Mouse (Mus musculus): ENCODE results near the gene Cnksr1. TPM values are rescaled to one million over a fixed set of nuclear protein-coding genes. Genes with fewer than 3 reads are reported as not detected.
"Not testable (repeated sequence)": the region's sequence is repeated elsewhere in the genome, so short reads cannot be mapped to it uniquely, and the experiment has no call there.

The Cnksr1 gene
- polyA plus RNA-seq (2015; fragmentation: Nextera tagmentation; extraction: Ambion mirVana): 12.2 and 12.7 TPM in 2 replicates

GRCm38 (mm10) chr4:134238279-134238651 is at the start of gene Cnksr1:
Cnksr1 (minus strand) TSS chr4:134238399.
- WGBS: 2% methylated on average over 18 of the region's 18 CpGs
- peak within 1 kb of the TSS; percentile 46 for H3K4me3 ChIP-seq (replicated peaks)
- peaks cover 4% of the 10 kb centered on the region; the same call in 1 of the 2 replicates for H3K27me3 ChIP-seq (replicated peaks)
- no peaks in the 10 kb centered on the region for H3K4me1 ChIP-seq (replicated peaks)
- peak within 1 kb of the TSS; percentile 56 for H3K4me2 ChIP-seq (replicated peaks)
- peak; percentile 97 for ATAC-seq
- H3K9ac ChIP-seq: peak within 1 kb of the TSS; percentile 42
- no peaks in the 10 kb centered on the region for H3K9me3 ChIP-seq
- H3K36me3 ChIP-seq: no peaks in the 10 kb centered on the region
- H3K27ac ChIP-seq: peak within 1 kb of the TSS; percentile 72

- Histone ChIP-seq H3K4me2 (replicated peaks) (peak within 1 kb of the TSS; percentile 69), H3K9ac (peak within 1 kb of the TSS; percentile 99), H3K27me3 (replicated peaks) (no peaks in the 10 kb centered on the region), H3K36me3 (peaks cover 2% of the 10 kb centered on the region; the same call in 1 of the 2 replicates), H3K27ac (peak within 1 kb of the TSS; percentile 100), H3K9me3 (no peaks in the 10 kb centered on the region), H3K4me3 (replicated peaks) (peak within 1 kb of the TSS; percentile 98), H3K4me1 (replicated peaks) (peaks cover 13% of the 10 kb centered on the region)
- ATAC-seq: peak; percentile 82
- WGBS: under 1% methylated on average over 43 of the region's 43 CpGs
Measured at GRCm38 (mm10) chr4:134287575-134288025, 49.4 kb upstream of the Cnksr1 start, which contains the start of gene Pdik1l. Pdik1l (minus strand) TSS chr4:134287895.

DNA sequence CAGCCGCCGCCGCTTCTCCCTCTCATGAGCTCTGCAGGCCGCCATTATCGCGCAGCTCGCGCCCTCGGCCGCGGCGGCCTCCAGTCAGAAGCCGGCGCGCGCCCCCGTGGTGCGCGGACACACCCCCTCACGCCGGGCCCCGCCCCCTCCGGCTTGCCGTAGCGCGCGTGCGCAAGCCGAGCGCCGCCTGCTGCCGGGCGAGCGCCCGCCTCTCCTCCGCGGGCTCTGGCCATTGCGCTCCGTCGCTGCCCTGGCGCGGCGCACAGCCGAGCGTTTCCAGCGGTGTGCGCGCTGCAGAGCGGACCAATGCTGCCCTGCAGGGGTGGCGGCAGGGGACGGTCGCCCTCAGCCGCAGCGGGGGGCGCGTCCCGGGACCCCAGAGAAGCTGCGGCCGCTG is 49.0 kb upstream of the Cnksr1 start:
- peak overlapping the region; percentile 69 for H3K4me2 ChIP-seq (replicated peaks)
- WGBS: under 1% methylated on average over 46 of the region's 59 CpGs
- H3K9ac ChIP-seq: peak overlapping the region; percentile 99
- H3K36me3 ChIP-seq: peaks cover 4% of the 10 kb centered on the region; the same call in 1 of the 2 replicates
- H3K9me3 ChIP-seq: no peaks in the 10 kb centered on the region
- ATAC-seq: peak; percentile 94
- H3K27ac ChIP-seq: peak overlapping the region; percentile 100
- H3K4me3 ChIP-seq (replicated peaks): peak overlapping the region; percentile 98
- peaks cover 13% of the 10 kb centered on the region for H3K4me1 ChIP-seq (replicated peaks)
- no peaks in the 10 kb centered on the region for H3K27me3 ChIP-seq (replicated peaks)

GRCm38 (mm10) chr4:134286226-134287167 is 48.3 kb upstream of the Cnksr1 start:
- ATAC-seq: peak; percentile 57
- Histone ChIP-seq H3K4me2 (replicated peaks) (peak overlapping the region; percentile 69), H3K27ac (peak overlapping the region; percentile 89), H3K4me3 (replicated peaks) (peak overlapping the region; percentile 98), H3K27me3 (replicated peaks) (no peaks in the 10 kb centered on the region), H3K9me3 (no peaks in the 10 kb centered on the region), H3K9ac (peak overlapping the region; percentile 98), H3K36me3 (peaks cover 7% of the 10 kb centered on the region; the same call in 1 of the 2 replicates), H3K4me1 (replicated peaks) (peaks cover 13% of the 10 kb centered on the region)
- under 1% methylated on average over 59 of the region's 59 CpGs for WGBS

DNA sequence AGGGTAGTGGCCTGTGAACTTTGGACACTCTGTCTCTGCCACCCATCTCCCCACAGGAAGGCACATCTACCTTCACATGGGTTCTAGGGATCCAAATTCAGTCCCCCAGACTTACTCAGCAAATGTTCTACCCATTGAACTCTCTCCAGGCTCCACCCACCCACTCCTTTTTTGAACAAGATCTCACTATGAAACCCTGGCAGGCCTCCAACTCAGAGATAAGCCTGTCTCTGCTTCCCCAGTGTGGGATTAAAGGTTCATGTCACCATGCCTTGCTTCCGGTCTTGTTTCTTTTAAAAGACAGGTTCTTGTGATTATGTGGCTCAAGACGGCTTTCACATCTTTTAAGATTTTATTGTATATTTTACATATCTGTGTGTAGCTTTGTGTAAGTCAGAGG is 46.7 kb upstream of the Cnksr1 start:
- WGBS: 82% methylated on average over 2 of the region's 2 CpGs
- no peak overlapping the region for H3K27ac ChIP-seq
- ATAC-seq: no peak
- H3K4me2 ChIP-seq (replicated peaks): no peak overlapping the region
- peaks cover 7% of the 10 kb centered on the region; the same call in 1 of the 2 replicates for H3K36me3 ChIP-seq
- H3K9me3 ChIP-seq: no peaks in the 10 kb centered on the region
- no peak overlapping the region for H3K4me3 ChIP-seq (replicated peaks)
- H3K27me3 ChIP-seq (replicated peaks): no peaks in the 10 kb centered on the region
- peaks cover 13% of the 10 kb centered on the region for H3K4me1 ChIP-seq (replicated peaks)
- H3K9ac ChIP-seq: no peak overlapping the region

- Histone ChIP-seq H3K27me3 (replicated peaks) (no peaks in the 10 kb centered on the region), H3K4me1 (replicated peaks) (0 out of 2 replicates have a peak, but pooled peaks cover 2% of the 10 kb centered on the region), H3K27ac (0 out of 2 replicates have a peak overlapping the region, but pooled peaks have one; percentile 1), H3K36me3 (peaks cover 10% of the 10 kb centered on the region), H3K4me2 (replicated peaks) (peak overlapping the region; percentile 51), H3K9me3 (no peaks in the 10 kb centered on the region), H3K4me3 (replicated peaks) (peak overlapping the region; percentile 11; the same call in 1 of the 2 replicates), H3K9ac (no peak overlapping the region)
- WGBS: 4% methylated on average over 14 of the region's 14 CpGs
- peak; percentile 85 for ATAC-seq
Measured at GRCm38 (mm10) chr4:134273417-134274345, 35.5 kb upstream of the Cnksr1 start.

- 19% methylated on average over 12 of the region's 13 CpGs for WGBS
- H3K4me2 ChIP-seq (replicated peaks): peak overlapping the region; percentile 51
- no peaks in the 10 kb centered on the region for H3K9me3 ChIP-seq
- H3K4me1 ChIP-seq (replicated peaks): 0 out of 2 replicates have a peak, but pooled peaks cover 2% of the 10 kb centered on the region
- 0 out of 2 replicates have a peak overlapping the region, but pooled peaks have one; percentile 1 for H3K27ac ChIP-seq
- peak overlapping the region; percentile 11; the same call in 1 of the 2 replicates for H3K4me3 ChIP-seq (replicated peaks)
- H3K27me3 ChIP-seq (replicated peaks): no peaks in the 10 kb centered on the region
- peak; percentile 47; the same call in 1 of the 2 replicates for ATAC-seq
- H3K9ac ChIP-seq: no peak overlapping the region
- peaks cover 10% of the 10 kb centered on the region; the same call in 1 of the 2 replicates for H3K36me3 ChIP-seq
Measured at GRCm38 (mm10) chr4:134272731-134273416, 34.7 kb upstream of the Cnksr1 start.

- H3K9ac ChIP-seq: no peak overlapping the region
- no peak overlapping the region for H3K4me2 ChIP-seq (replicated peaks)
- no peaks in the 10 kb centered on the region for H3K9me3 ChIP-seq
- no peaks in the 10 kb centered on the region for H3K27me3 ChIP-seq (replicated peaks)
- no peak for ATAC-seq
- H3K36me3 ChIP-seq: peaks cover 3% of the 10 kb centered on the region; the same call in 1 of the 2 replicates
- 82% methylated on average over 7 of the region's 7 CpGs for WGBS
- H3K27ac ChIP-seq: no peak overlapping the region
- H3K4me3 ChIP-seq (replicated peaks): no peak overlapping the region
- 0 out of 2 replicates have a peak, but pooled peaks cover 2% of the 10 kb centered on the region for H3K4me1 ChIP-seq (replicated peaks)
Measured at GRCm38 (mm10) chr4:134271979-134272378, 33.8 kb upstream of the Cnksr1 start.

GRCm38 (mm10) chr4:134269622-134270021 is 31.4 kb upstream of the Cnksr1 start:
- not testable (repeated sequence) for H3K9me3 ChIP-seq; H3K4me1 ChIP-seq (replicated peaks); H3K36me3 ChIP-seq; H3K27me3 ChIP-seq (replicated peaks); H3K27ac ChIP-seq; H3K4me2 ChIP-seq (replicated peaks); ATAC-seq; H3K9ac ChIP-seq; H3K4me3 ChIP-seq (replicated peaks)

DNA sequence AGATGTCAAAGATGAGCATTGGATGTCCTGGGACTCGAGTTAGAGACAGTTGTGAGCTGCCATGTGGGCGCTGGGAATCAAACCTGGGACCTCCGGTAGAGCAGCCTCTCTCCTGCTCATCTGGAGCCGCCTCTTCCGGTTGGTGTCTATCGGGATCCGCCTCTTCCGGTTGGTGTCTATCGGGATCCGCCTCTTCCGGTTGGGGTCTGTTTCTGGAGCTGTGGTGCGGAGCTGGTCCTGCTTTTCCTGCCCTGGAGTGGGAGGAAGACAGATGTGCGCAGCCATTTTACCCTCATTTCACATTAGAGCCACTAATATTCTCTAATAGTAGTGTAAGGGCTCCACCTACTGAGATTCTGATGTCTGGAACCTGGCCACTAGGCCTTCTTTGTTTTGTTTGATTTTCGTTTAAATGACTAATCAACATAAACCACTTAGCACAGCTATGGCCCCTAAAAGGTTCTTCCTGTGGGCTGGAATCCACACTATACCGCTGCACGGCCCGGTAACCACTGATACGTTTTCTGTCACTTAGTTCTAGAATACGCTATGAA is 30.0 kb upstream of the Cnksr1 start:
- WGBS: 77% methylated on average over 19 of the region's 19 CpGs
- no peak overlapping the region for H3K9ac ChIP-seq
- H3K4me2 ChIP-seq (replicated peaks): no peak overlapping the region
- H3K4me1 ChIP-seq (replicated peaks): 0 out of 2 replicates have a peak, but pooled peaks cover 2% of the 10 kb centered on the region
- no peaks in the 10 kb centered on the region for H3K9me3 ChIP-seq
- H3K36me3 ChIP-seq: no peaks in the 10 kb centered on the region
- H3K27me3 ChIP-seq (replicated peaks): no peaks in the 10 kb centered on the region
- ATAC-seq: no peak
- no peak overlapping the region for H3K27ac ChIP-seq
- H3K4me3 ChIP-seq (replicated peaks): no peak overlapping the region
